9 mouse cellular contexts compared by ENCODE assay signal in genomic region chr11:89424358-89424757, GRCm38 (mm10).
A peak's percentile ranks its signal among the peaks of the same experiment; 100 is the strongest.
DNase-seq lines count a peak whose midpoint lies in the region; TF ChIP-seq lines count a peak whose summit lies in the region.
"Had no signal": no experiment of that assay in that cellular context is flagged by ENCODE, and none has a peak within 500 bp of the region (broad histone marks: within the 10 kb centered on the region; RNA-seq: fewer than 3 reads in every experiment).

No protein-coding gene starts in this region.

- H3K4me1 ChIP-seq in heart, adult 2 months (ENCODE audit: control insufficient read depth, insufficient read depth, low read length) = no peaks in the 10 kb centered on the region

- WGBS in heart, adult 2 months = 50% methylated on average over 3 of the region's 3 CpGs

- TF ChIP-seq POLR2A in heart, adult 2 months (IDR thresholded peaks at IDR 0.05; ENCODE audit: insufficient read depth, low read depth, low read length) = no peak

- TF ChIP-seq CTCF in heart, adult 2 months (IDR thresholded peaks at IDR 0.05) = peak; percentile 53

- TF ChIP-seq EP300 in heart, adult 2 months (IDR thresholded peaks at IDR 0.05; ENCODE audit: insufficient read depth, low read depth, low read length) = no peak

- no peak for DNase-seq in heart, adult 2 months
- no peak for DNase-seq in heart, adult 8-10 months (ENCODE audit: low spot score)
- peak; percentile 12 for DNase-seq in ovary, postnatal 14 days (ENCODE audit: low spot score)
- DNase-seq in ovary, postnatal 10 days (ENCODE audit: low spot score) = no peak
- peak; percentile 66 for DNase-seq in embryo, embryonic 10.5 days (ENCODE audit: low spot score)
- peak; percentile 14 for DNase-seq in testis, postnatal 14 days (ENCODE audit: low spot score)
- DNase-seq in gastrocnemius, postnatal 14 days = no peak
- no peak for DNase-seq in right cerebral cortex, postnatal 4 days

- intact Hi-C loops in heart, adult 2 months (cut with DNase I) = no loop called here
- intact Hi-C loops in gastrocnemius, postnatal 14 days (cut with DNase I; ENCODE audit: low total_unique reads) = loop anchor here (10.0 kb wide), 1 partner anchor 300 kb away; no protein-coding TSS in a partner anchor

- no peak overlapping the region for H3K27ac ChIP-seq in heart, adult 2 months
- H3K27ac ChIP-seq: lung, embryonic 15.5 days had no signal

- no peaks in the 10 kb centered on the region for H3K79me2 ChIP-seq in heart, adult 2 months (replicated peaks; ENCODE audit: control insufficient read depth, insufficient read depth, low read length)

- no peaks in the 10 kb centered on the region for H3K27me3 ChIP-seq in heart, adult 2 months (ENCODE audit: control insufficient read depth, insufficient read depth, low read length)
- H3K27me3 ChIP-seq: lung, embryonic 15.5 days had no signal

- H3K9ac ChIP-seq in heart, adult 2 months (ENCODE audit: low read depth, low read length) = no peak overlapping the region
- H3K9ac ChIP-seq: lung, embryonic 15.5 days had no signal

- H3K36me3 ChIP-seq in heart, adult 2 months (ENCODE audit: control insufficient read depth, insufficient read depth, low read length) = no peaks in the 10 kb centered on the region
- H3K36me3 ChIP-seq: lung, embryonic 15.5 days had no signal

- H3K4me3 ChIP-seq in heart, adult 2 months = no peak overlapping the region
- H3K4me3 ChIP-seq: lung, embryonic 15.5 days had no signal

Comparison
In these comparisons a context has a peak if more than half of its experiments do, and no peak if none do; other contexts are left out.
1. DNase-seq: peak in ovary, postnatal 14 days (single experiment), embryo, embryonic 10.5 days (single experiment) and testis, postnatal 14 days (single experiment); none in heart, adult 2 months (0 of 2), heart, adult 8-10 months (single experiment), ovary, postnatal 10 days (single experiment), gastrocnemius, postnatal 14 days (single experiment) and right cerebral cortex, postnatal 4 days (single experiment).